Mouse (Mus musculus) lung, postnatal 14 days (tissue): ENCODE results near the gene 4930469K13Rik.
A peak's percentile ranks its signal among the peaks of the same experiment; 100 is the strongest.

Source experiments
- DNase-seq: peaks from one replicate; pipeline ENCODE4 v3.0.0; 2021

Gene 4930469K13Rik

DNA sequence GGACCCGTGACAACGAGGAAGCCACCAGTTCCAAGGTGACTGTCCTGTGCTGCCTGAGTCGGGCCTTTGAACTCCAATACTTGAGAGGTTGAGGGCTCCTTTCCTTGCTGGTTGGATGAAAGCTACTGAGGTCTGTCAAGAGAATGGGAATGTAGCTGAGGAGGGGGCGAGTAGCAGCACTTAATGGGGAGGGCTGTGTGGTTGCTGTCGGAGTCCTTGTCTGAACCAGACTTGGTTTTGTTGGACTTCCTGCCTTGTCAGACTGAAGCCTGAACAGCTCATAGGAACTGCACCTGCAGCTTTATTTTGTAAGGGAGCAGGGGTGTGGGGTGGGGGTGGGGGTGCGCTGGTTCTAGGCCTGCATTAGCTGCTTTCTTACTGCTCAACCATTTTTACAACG is 19.8 kb downstream of the 4930469K13Rik start:
- DNase-seq = no peak

DNA sequence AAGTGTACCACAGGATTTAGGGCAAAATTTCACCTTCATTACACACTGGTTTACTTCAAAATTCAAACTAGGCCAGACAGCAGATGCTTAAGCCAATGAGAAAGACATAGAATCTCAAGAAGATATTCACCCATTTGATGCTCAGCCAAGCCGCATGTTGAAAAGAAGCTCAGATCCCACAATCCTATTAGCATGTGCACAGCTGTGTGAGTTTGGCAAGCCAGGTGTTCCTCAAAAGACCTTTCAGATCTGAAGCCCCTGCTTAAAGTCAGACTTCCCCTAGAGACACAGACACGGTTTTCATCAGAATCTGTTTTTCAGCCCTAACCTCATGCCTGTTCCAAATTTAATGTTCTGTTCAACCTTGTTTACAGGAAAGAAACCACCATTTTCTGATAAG is 20.5 kb downstream of the 4930469K13Rik start:
- no peak for DNase-seq

- peak; percentile 72 for DNase-seq
Observed at GRCm38 (mm10) chr11:34073776-34074175, 24.6 kb downstream of the 4930469K13Rik start.

GRCm38 (mm10) chr11:34072309-34072708 is 26.0 kb downstream of the 4930469K13Rik start:
- peak; percentile 10 for DNase-seq

DNA sequence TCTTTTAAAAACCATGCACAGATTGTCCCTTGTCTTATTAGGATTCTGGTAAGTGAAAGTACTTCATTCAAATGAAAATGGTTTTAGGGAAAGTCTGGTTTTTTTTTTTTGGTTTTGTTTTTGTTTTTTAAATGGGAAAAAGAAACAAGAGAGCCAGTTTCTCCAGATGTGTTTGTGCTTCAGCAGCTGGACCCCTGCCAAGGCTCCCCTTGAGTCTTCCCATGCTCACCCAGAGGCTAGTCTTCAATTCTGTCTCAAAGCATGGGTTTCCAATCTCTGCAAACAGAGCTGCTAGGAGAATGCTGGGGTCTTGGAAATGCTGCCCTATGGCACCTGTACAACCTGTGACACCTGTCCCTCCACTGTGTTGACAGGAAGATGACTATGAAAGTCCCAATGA is 27.8 kb downstream of the 4930469K13Rik start:
- no peak for DNase-seq

DNA sequence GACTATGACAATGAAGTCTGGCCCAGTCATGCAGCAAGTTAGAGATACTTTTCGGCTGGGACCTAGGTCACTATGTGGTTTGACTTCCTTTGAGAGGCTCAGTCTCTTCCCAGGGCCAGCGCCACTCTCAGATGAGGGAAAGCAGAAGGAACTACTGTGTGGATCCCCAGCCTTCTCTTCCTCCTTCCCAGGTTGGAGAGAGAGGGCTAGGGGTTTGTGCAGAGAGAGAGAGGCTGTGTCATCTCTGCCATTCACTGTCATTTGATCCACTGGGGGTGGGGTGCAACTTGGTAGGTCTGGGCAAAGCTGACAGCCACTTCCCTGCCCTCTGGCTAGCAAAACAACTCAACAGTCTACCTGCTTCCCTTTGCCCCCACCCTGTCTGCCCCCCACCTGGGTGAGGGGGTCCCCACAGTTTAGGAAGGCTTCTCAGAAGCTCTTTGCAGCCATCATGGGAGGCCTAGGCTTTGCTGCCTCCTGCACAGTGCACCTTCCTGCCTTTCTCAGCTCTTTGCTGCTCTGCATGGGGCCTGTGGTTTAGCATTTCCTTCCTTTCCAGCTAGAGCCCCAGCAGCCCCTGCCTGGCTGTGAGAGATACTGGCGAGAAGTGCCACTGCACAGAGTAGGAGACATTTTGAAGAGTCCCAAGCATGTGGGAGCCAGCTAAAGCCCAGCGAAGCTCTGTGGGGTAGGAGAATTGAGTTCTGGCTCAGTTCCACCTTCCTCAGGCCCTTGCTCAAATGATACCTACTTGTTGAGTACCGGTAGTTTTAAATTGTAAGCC is 34.5 kb downstream of the 4930469K13Rik start:
- no peak for DNase-seq

- DNase-seq = no peak
Observed at GRCm38 (mm10) chr11:34063257-34063656, 35.1 kb downstream of the 4930469K13Rik start.

DNA sequence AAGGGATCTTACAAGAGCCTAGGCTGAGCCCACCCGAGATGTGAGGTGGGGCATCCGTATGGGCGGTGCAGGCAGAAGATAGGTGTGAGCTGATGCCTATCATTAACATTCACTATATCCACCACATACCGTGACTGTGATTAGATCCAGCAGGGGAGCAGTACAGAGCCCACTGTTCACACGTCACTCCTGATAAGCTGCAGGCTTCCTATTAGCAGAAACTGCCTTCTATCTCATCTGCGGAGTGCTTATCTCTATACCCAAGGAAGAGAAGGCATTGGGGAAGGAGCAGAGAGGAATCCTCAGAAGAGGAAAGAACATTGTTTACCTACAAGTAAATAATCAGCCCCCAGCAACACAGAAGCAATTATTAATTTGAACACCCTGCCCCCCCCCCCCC is 36.6 kb downstream of the 4930469K13Rik start:
- no peak for DNase-seq

- DNase-seq = no peak
Observed at GRCm38 (mm10) chr11:34058960-34059359, 39.4 kb downstream of the 4930469K13Rik start.

DNA sequence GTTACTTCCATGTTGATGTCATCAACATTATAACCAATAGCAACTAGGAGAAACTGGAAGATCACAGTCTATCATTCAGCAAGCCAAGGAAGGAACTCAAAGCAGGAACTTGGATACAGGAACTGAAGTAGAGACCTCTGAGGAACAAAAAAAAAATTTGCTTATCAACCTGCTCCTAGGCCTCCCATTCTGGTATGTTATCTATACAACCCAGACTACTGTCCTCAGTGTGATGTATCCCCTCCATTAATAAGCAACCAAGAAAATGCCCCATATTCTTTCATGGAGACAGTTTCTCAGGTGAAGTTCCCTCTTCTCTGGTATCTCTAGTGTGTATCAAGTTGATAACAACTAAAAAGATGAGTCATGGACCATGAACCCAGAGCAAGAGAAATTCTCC is 40.0 kb downstream of the 4930469K13Rik start:
- no peak for DNase-seq

- DNase-seq = no peak
Observed at GRCm38 (mm10) chr11:34056715-34057114, 41.6 kb downstream of the 4930469K13Rik start.

- no peak for DNase-seq
Observed at GRCm38 (mm10) chr11:34054031-34054727, 44.2 kb downstream of the 4930469K13Rik start.

- DNase-seq = no peak
Observed at GRCm38 (mm10) chr11:34053031-34053818, 45.1 kb downstream of the 4930469K13Rik start.

DNA sequence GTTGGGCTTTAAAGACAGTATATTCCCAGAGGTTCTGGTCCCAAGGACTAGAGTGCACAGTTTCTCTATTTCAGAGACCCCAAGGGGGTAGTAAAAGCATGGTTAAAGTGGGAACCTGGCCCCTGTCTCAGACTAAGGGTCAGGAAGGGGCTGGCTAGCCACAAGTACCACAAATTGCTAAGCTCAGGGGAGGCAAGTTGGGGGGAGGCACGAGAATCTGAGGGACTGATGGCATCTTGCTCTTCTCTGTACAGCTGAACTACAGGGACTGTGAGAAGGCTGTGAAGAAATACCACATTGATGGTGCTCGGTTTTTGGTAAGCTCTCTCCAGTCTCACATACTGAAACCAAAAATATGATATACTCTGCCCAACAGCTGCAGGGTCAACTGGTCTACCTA is 47.7 kb downstream of the 4930469K13Rik start:
- DNase-seq = no peak

DNA sequence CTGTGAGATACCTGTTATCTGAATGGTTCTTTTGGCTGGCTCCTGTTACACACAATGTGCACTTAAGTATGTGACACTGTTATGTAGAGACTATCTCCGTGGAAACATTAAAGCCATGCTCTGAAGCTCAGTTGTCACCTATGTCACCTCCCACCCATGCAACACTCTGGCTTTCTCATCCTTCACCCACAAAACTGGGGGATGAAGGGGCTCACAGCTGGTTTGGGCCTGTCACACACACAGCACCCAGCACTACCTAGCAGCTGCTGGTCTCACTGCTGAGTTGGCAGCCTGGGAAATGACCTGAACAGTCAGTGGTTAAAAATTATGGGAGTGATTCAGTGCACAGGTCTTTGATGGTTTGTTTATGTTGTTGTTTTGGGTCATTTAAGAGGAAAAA is 48.3 kb downstream of the 4930469K13Rik start:
- DNase-seq = no peak

- DNase-seq = no peak
Observed at GRCm38 (mm10) chr11:34049125-34049379, 49.3 kb downstream of the 4930469K13Rik start.

DNA sequence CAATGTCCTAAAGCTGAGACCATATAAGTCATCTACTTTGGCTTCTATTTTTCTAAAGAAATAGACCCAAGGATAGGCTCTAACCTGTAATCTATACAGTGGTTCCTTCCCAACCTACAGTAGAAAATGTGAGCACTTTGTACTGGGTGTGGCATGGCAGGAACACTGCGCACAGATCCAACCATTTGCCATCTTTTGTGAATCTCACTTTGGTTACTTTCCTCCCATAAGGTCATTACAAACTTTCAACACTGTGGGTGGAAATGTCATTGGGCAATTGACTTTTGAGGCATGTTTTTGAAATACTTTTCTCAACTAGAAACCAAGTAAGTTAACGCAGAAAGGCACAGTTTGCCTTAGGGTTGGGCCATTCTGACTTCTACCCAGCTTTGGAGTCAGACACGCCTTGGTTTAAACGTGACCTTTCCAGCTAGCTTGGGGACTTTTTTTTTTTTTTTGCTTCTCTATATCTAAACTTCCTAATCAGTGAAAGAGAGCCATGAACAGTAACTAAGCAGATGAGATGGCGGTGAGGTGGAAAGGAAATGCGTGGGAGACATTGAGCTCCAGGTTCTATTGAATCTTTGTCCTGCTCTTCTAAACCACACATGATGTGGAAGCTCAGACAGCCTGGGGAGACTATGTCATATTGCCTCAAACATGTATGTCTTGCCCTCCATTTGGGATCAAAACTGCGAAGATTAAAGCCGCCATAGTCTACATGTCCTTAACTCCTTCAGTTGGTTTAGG is 49.8 kb downstream of the 4930469K13Rik start:
- DNase-seq = no peak

DNA sequence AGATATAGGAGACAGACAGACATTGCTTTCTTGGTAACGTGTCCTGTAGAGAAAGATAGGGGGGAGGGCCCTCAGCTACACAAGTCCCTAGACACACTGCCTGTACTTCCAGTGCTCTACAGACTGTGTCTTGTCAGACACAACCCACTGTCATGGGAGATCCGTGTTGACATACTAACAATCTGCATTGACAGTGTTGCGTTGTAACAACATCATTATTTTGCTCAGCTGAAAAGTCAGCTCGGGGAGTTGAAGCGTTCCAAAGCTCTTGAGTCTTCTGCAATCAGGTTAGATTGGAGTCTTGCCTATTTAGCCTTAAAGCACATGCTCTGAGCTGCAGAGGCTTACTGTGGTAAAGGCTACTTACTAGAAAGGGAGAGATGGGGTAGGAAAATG is 50.8 kb downstream of the 4930469K13Rik start:
- DNase-seq = no peak

DNA sequence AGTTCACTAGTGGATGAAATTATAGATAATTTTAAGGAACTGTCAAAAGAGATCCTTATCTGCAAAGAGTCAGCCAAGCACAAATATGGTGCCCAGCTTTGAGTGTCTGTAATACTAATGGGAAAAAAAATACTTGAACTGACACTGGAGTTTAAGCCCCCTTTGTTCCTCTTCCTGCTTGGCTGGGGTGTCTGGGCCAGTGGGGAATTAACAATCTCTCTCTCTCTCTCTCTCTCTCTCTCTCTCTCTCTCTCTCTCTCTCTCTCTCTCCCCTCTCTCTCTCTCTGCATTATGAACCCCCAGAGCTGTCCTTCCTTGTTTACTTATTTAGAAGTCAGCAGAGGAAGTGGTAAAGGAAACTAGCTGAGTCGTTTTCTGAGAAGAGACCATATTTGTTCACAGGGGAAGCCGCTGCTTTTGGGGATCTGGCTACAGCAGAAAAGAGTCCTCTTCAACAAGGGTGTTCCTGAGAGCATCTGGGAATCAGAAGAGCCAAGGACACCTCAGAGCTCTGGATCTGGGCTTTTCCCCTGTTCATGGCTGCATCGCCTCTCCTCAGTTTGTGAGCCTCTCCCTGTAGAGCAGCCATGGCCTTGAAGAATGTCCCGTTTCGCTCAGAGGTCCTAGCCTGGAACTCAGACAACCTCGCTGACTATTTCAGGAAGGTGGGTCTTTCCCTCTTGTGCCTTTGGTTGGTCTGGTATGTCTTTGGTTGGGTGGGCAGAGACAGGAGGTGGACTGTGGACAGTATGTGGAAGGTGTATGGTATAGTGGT is 51.4 kb downstream of the 4930469K13Rik start, which contains the start of gene Lcp2:
TSS of gene Lcp2 (plus strand) at position 154 of the 775 bp plus-strand sequence.
- no peak for DNase-seq

GRCm38 (mm10) chr11:34042808-34043207 is 55.5 kb downstream of the 4930469K13Rik start:
- no peak for DNase-seq

GRCm38 (mm10) chr11:34040061-34040460 is 58.3 kb downstream of the 4930469K13Rik start:
- no peak for DNase-seq
